Mouse (Mus musculus): Measurements from ENCODE around the gene Pdzrn3. TPM values are rescaled to one million over a fixed set of nuclear protein-coding genes. Genes with fewer than 3 reads are reported as not detected.

The Pdzrn3 gene
- polyA plus RNA-seq, 1 experiment from 2014 or later = not detected

DNA sequence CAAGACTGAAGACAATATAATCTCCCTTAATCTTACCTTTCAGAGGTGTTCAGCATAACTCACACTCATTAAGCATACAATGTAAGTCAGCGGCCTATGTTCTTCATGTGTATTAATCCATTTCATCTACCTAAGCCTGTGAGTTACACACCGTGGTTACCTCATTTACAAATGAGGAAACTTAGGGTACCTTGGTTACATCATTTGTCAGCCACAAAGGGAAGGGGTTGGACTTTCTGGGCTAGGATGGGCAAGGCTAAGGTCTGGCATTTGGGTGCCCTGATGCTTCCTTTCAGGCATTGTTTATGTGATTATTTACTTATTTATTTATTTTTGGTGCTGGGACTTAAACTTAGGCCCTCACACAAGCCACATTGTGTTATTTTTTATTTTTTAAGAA is 78.3 kb downstream of the Pdzrn3 start:
- no peaks in the 10 kb centered on the region for H3K36me3 ChIP-seq (ENCODE audit: inconsistent target)
- no peak overlapping the region for H3K27ac ChIP-seq
- 47% methylated on average over 2 of the region's 2 CpGs for WGBS (ENCODE audit: missing documents)
- no peaks in the 10 kb centered on the region for H3K79me2 ChIP-seq (ENCODE audit: inconsistent target)
- no peak overlapping the region for H3K4me3 ChIP-seq (ENCODE audit: inconsistent target)

DNA sequence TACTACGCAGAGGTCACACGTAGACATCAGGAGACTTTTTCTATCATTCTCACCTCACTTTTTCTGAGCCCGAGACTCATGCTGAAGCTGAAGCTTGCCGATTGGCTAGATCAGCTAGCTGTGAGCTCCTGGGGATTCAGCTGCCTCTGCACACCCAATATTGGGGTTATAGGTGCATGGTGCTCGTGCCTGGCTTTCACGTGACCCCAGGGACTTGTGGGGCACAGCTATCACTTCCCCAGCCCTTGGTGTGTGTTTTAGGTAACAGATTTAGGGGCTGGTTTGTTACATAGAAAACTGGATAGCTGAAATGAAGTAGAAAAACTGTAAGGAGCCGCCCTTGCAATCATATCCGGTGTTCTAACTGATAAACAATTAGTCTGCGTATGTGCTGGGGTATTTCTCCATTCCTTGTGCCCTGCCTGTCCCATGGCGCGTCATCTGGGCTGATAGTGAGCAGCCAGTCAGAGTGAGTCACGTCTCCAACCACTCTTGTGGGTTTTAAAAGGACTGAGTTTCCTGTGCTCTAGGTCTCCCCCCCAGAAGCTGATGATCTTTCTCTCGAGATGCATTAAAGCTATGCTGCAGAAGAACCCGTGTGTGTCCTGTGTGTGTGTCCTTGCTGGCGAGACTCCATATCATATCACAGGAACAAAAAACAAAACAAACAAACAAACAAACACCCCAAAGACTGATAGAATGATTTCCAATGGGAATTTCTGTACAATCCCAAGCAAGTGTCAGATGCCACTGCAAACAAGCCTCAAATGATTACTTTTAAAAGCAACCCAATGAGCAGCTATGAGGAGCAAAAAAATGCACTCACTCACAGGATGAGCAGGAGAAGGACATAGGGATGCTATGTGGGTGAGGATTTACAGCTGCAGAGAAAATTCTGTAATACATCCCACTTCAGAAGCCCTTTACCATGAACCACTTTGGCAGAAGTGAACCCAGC is 79.9 kb downstream of the Pdzrn3 start:
- Histone ChIP-seq H3K27ac (no peak overlapping the region), H3K4me3 (ENCODE audit: inconsistent target) (no peak overlapping the region), H3K36me3 (ENCODE audit: inconsistent target) (no peaks in the 10 kb centered on the region), H3K79me2 (ENCODE audit: inconsistent target) (no peaks in the 10 kb centered on the region)
- WGBS (ENCODE audit: missing documents) = 84% methylated on average over 15 of the region's 15 CpGs

DNA sequence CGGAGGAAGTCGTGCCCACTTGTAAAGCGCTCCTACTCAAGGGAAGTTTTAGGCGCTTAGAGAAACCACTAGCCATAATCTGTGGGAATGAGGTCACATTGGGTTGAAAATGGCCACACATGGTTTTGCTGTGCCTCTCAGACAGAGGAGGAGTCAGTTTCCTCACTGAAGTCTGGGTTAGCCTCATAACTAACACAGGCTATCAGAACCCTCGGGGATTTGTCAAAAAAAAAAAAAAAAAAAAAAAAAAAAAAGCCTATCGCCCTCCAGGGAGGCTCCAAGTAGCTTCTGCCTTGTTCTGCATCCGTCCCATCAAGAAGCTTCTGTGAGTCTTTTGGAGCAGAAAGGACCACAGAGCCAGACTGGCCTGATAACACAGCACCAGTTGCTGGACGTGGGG is 80.7 kb downstream of the Pdzrn3 start:
- Histone ChIP-seq H3K36me3 (ENCODE audit: inconsistent target) (no peaks in the 10 kb centered on the region), H3K4me3 (ENCODE audit: inconsistent target) (no peak overlapping the region), H3K79me2 (ENCODE audit: inconsistent target) (no peaks in the 10 kb centered on the region), H3K27ac (no peak overlapping the region)
- WGBS (ENCODE audit: missing documents) = 93% methylated on average over 7 of the region's 8 CpGs

DNA sequence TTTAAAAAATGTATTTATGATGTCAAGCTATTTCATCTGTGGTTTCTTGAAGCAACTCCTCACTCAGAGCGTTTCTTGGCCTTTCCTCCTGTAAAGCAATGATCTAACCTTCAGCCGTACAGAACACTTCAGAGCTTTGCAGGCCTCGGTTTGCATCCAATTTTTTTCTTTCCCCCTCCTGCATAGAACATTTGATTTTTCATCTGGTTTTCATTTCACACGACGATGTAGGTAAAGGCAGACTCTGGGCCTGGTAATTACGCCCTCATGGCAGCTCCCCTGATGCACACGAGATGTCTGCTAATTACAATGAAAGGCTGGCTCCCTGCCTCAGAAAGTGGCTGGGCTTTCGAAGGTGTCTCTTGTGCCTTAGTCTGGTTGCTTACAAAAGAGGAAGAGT is 81.4 kb downstream of the Pdzrn3 start:
- no peak overlapping the region for H3K27ac ChIP-seq
- WGBS (ENCODE audit: missing documents) = 82% methylated on average over 8 of the region's 8 CpGs
- no peaks in the 10 kb centered on the region for H3K79me2 ChIP-seq (ENCODE audit: inconsistent target)
- no peaks in the 10 kb centered on the region for H3K36me3 ChIP-seq (ENCODE audit: inconsistent target)
- H3K4me3 ChIP-seq (ENCODE audit: inconsistent target) = no peak overlapping the region

DNA sequence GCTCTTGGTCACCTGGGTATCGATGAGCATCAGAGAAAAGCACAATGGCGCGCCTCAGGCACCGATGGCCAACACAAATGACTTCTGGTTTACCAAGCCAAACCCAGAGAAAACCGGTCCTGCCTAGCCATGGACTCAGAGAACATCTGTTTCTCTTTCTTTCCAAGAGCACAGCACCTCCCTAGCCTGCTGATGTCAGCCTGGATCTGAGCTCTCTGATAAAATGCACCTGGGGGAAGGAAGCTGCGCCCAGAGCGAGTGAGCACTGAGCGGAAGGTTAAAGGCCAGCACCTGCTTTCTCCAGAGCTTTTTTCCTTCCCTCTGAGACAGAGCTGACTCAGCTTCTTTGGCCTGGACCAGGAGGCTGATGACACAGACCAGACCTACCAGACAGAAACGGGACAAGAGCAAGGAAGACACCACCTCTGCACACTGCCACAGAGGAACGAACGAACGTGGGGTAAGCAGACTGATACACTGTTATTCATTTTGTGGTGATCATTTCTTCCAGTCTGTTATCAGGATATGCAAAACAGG is 84.6 kb downstream of the Pdzrn3 start:
- H3K79me2 ChIP-seq (ENCODE audit: inconsistent target) = no peaks in the 10 kb centered on the region
- no peak overlapping the region for H3K4me3 ChIP-seq (ENCODE audit: inconsistent target)
- H3K27ac ChIP-seq = no peak overlapping the region
- no peaks in the 10 kb centered on the region for H3K36me3 ChIP-seq (ENCODE audit: inconsistent target)
- WGBS (ENCODE audit: missing documents) = 90% methylated on average over 10 of the region's 12 CpGs

DNA sequence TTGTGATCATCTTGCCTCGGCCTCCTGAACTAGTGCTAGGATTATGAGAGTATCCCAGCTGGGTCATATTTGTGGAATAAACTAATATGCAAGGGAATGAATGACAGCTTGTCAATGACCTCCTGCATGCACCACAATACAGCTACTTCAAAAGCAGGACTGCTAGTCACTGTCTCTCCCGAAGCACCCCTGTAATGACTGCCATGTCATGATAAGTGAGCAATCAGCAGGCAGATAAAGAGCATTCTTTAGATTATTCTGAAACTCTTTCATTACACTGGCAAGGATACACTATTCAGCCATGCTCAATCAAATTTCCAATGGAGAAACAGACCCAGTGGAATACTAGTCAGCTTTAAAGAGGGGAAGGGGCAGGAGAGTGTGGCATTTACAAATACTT is 85.8 kb downstream of the Pdzrn3 start:
- Histone ChIP-seq H3K27ac (no peak overlapping the region), H3K4me3 (ENCODE audit: inconsistent target) (no peak overlapping the region), H3K79me2 (ENCODE audit: inconsistent target) (no peaks in the 10 kb centered on the region), H3K36me3 (ENCODE audit: inconsistent target) (no peaks in the 10 kb centered on the region)
- WGBS (ENCODE audit: missing documents) = 88% methylated on average over 2 of the region's 2 CpGs

DNA sequence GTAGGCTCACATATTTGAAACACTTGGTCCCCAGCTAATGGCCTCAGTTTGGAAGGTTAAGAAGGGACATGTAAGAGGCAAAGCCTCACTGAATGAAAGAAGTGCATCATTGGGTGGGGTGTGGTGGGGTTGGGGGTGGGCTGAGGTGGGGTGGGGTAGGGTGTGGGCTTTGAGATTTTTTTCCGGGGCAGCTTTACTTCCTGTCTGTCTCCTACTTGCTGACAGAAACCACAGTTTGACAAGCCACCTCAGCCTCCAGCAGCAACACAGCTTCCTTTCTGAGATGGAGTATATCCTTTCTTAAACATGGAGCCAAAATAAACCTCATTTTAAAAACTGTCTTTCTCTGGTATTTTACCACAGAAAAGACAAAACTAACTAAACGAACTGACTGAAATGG is 87.5 kb downstream of the Pdzrn3 start:
- H3K79me2 ChIP-seq (ENCODE audit: inconsistent target) = no peaks in the 10 kb centered on the region
- no peaks in the 10 kb centered on the region for H3K36me3 ChIP-seq (ENCODE audit: inconsistent target)

DNA sequence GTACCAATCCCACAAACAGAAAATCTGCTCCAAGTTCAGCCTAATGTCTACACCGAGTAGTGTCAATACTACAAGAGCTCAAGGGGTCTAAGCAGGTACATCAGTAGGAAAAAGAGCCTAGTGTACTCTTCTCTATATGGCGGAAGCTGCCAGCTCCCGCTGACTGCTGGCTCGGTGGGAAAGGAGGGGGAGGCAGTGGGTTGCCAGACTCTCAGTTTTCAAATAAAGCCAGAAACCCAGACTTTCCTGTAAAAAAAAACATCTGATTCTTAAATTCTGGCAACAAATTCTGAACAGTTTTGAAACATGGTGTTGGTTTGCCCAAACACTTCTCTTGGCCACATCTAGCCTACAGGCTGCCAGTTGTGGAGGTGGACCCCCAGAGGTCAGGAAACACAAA is 88.3 kb downstream of the Pdzrn3 start:
- Histone ChIP-seq H3K27ac (no peak overlapping the region), H3K4me3 (ENCODE audit: inconsistent target) (no peak overlapping the region), H3K79me2 (ENCODE audit: inconsistent target) (no peaks in the 10 kb centered on the region), H3K36me3 (ENCODE audit: inconsistent target) (no peaks in the 10 kb centered on the region)
- 68% methylated on average over 4 of the region's 4 CpGs for WGBS (ENCODE audit: missing documents)

More for the DNA sequence above, 87.5 kb downstream of the Pdzrn3 start:
- Histone ChIP-seq H3K27ac (no peak overlapping the region), H3K4me3 (ENCODE audit: inconsistent target) (no peak overlapping the region)
- WGBS (ENCODE audit: missing documents) = 0% methylated on average over 2 of the region's 2 CpGs

DNA sequence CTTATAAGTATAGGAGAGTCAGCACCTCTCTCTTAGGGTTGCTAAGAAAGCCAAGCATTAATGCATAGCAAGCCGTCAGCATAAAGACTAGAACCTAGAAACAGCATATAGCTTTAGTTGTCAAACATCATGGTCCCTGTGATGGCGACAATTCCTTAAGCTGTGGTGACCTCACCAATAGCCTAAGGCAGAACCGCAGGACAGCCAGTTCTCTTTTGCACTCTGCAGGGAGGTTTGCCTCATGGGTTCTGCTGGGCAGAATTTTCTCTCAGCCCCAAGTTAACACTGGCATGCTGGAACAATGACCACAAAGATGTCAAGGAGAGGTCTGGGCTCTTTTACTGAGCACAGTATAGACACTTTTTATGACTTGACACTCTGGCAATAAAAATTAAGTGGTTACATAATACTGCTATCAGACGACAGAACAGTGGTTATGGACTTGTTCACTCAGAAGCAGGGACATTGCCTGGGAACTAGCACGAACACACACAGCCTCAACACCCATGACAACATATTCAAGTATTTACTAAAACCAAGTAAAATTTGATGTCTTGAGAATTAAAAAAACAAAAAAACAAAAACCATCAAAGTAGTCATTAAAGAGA is 90.0 kb downstream of the Pdzrn3 start:
- WGBS (ENCODE audit: missing documents) = 68% methylated on average over 5 of the region's 5 CpGs
- Histone ChIP-seq H3K4me3 (ENCODE audit: inconsistent target) (no peak overlapping the region), H3K27ac (no peak overlapping the region), H3K36me3 (ENCODE audit: inconsistent target) (no peaks in the 10 kb centered on the region), H3K79me2 (ENCODE audit: inconsistent target) (no peaks in the 10 kb centered on the region)

DNA sequence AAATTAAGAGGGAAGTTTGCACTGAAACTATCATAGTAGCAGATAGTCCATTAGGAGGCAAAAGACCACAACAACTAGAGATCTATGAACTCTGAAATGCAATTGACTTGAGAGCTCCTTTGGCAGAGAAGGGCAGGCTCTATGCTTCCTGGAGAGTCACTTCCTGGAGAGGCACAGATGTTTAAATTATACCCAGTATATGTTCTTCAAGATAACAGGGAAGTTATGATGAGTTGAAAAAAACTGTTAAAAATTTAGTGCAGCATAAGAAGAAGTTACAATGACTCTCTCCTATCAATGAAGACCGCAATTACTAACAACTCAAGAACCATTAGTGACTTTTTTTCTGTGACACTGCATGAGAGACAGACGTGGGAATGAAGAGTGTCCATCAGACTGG is 90.6 kb downstream of the Pdzrn3 start:
- H3K4me3 ChIP-seq (ENCODE audit: inconsistent target) = no peak overlapping the region
- 42% methylated on average over 2 of the region's 2 CpGs for WGBS (ENCODE audit: missing documents)
- no peak overlapping the region for H3K27ac ChIP-seq
- H3K36me3 ChIP-seq (ENCODE audit: inconsistent target) = no peaks in the 10 kb centered on the region
- H3K79me2 ChIP-seq (ENCODE audit: inconsistent target) = no peaks in the 10 kb centered on the region

DNA sequence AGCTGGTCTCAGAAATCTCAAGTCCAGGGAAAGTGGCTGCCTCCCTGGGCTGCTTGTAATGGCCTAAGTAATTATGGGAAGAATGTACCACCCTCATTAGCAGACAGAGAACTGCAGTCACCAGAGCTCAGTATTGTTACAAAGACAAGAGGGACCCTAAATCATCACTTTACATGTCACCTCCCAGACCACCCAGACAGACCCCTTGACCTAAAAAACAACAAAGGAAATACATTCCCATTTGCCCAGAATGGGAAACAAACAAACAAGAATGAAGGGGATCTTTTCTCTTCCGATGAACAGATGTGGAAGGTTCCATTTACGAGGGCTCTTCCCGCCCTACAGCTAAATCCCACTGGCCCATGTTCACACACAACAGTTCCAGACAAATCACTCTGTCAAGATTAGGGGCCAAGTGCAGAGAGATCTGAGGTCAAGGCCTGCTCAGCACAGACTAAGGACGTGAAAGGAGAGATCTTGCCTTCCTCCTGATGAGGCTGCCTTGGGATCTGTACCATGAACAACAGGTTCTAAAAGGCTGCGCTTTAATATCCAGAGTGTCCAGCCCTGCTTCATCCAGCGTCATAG is 93.2 kb downstream of the Pdzrn3 start:
- Histone ChIP-seq H3K36me3 (ENCODE audit: inconsistent target) (no peaks in the 10 kb centered on the region), H3K79me2 (ENCODE audit: inconsistent target) (no peaks in the 10 kb centered on the region), H3K27ac (no peak overlapping the region), H3K4me3 (ENCODE audit: inconsistent target) (no peak overlapping the region)
- 94% methylated on average over 6 of the region's 6 CpGs for WGBS (ENCODE audit: missing documents)

DNA sequence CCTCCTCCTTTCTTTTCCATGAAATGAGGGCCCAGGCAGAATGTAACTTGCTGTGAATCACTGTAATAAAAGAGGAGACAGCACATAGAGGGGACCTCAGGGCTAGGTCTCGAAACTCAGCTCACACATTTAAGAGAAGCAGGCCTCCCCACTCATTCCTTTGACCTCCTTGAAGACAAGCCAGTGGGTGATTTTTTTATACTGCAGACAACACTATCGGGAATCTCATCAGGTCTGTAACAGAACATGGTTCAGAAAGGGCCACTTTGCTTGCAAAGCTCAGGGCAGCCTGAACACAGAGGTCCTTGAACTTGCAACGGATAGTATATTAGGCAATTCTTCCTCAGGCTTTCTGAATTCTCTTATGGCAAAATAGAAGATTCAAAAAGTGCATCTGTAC is 93.8 kb downstream of the Pdzrn3 start:
- WGBS (ENCODE audit: missing documents) = 76% methylated on average over 3 of the region's 3 CpGs
- Histone ChIP-seq H3K27ac (no peak overlapping the region), H3K79me2 (ENCODE audit: inconsistent target) (no peaks in the 10 kb centered on the region), H3K36me3 (ENCODE audit: inconsistent target) (no peaks in the 10 kb centered on the region), H3K4me3 (ENCODE audit: inconsistent target) (no peak overlapping the region)

DNA sequence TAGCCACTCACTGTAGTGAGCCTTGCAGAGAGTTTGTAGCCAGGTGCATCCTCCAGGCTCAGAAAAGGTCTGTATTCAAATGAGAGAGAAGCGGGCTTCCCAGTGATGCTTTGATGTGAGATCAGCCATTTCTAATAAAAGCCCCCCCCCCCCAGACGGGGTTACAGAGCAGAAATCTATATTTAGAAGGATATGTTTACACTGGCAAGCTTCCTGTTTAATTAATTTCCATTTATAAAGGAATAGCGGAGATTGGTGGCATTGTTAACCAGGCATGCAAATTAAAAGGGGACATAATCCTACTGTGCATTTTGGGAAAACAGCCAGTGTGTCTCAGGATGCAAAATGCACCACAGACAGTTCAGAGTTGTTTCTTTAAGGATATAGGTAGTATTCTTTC is 96.1 kb downstream of the Pdzrn3 start:
- Histone ChIP-seq H3K27ac (no peak overlapping the region), H3K36me3 (ENCODE audit: inconsistent target) (no peaks in the 10 kb centered on the region), H3K4me3 (ENCODE audit: inconsistent target) (no peak overlapping the region), H3K79me2 (ENCODE audit: inconsistent target) (no peaks in the 10 kb centered on the region)
- WGBS (ENCODE audit: missing documents) = 70% methylated on average over 3 of the region's 3 CpGs

DNA sequence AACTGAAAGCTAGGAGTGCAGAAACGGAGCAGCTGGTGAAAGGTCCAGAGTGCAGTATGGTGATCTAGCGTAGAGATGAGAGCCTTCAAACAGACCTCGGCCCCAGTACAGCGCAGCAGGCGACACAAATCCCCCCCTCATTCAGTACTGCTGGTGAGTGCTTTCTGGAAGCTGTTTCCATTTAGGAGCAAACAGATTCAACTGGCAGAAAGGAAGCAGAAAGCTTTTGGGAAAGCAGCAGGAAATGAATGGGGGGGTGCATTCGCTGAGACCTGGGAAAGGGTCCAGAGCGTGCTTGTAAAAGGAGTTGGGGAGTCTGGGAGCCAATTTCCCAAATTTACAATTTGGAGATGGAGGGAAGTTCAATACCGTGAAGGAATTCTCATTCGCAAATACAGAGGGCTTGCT is 96.9 kb downstream of the Pdzrn3 start:
- WGBS (ENCODE audit: missing documents) = 97% methylated on average over 9 of the region's 9 CpGs
- no peak overlapping the region for H3K4me3 ChIP-seq (ENCODE audit: inconsistent target)
- no peaks in the 10 kb centered on the region for H3K36me3 ChIP-seq (ENCODE audit: inconsistent target)
- H3K27ac ChIP-seq = no peak overlapping the region
- H3K79me2 ChIP-seq (ENCODE audit: inconsistent target) = no peaks in the 10 kb centered on the region
